Mouse (Mus musculus): Measurements from ENCODE around the gene Ifnab. TPM values are rescaled to one million over a fixed set of nuclear protein-coding genes. Genes with fewer than 3 reads are reported as not detected.
A peak's percentile ranks its signal among the peaks of the same experiment; 100 is the strongest.

Gene Ifnab
- polyA plus RNA-seq, 1 experiment from 2014 or later, result not detected

DNA sequence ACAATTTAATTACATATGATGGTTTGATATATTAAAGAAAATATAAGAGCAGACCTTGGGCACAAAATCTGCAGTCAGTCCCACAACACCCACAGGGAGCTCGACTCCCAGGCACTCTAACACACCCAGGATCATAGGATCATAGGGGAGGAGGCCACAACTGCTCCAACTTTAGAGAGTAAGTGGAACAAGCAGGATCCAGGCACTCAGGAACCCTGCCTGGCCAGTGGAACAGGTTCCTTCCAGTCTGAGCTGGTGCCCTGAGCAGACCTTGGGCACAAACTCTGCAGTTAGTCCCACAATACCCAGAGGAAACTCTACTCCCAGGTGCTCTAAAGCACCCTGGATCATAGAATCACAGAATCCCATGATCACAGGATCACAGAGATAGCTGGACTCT lies 35.7 kb downstream of the Ifnab start:
- Histone ChIP-seq H3K9me3 (0 out of 2 replicates have a peak, but pooled peaks cover 5% of the 10 kb centered on the region), H3K4me1 (no peaks in the 10 kb centered on the region), H3K4me3 (no peak overlapping the region), H3K27me3 (replicated peaks) (no peaks in the 10 kb centered on the region), H3K4me2 (no peak overlapping the region), H3K36me3 (no peaks in the 10 kb centered on the region), H3K27ac (replicated peaks) (no peak overlapping the region), H3K9ac (no peak overlapping the region)
- 35% methylated on average over 1 of the region's 1 CpGs for WGBS
- no peak for ATAC-seq (ENCODE audit: extremely low read depth, insufficient number of reproducible peaks, low FRiP score, low TSS enrichment)

DNA sequence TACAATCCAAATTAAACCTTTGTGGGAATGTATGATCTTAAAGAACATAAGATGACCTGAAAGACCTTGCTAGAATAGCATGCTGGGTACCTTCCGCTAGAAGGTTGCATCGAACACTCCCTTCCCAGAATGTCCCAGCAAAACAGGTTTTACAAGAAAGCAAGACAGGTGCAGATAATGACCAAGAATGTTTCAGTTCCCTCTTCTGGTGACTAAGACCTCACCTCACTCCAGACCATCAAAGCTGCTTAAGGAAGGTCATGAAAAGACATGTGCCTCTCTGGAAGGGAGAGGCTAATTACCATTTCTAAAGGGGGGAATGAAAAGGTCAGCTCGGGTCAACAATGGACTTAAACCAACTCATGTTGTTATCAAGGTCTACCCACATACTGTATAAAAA lies 37.5 kb downstream of the Ifnab start:
- ATAC-seq (ENCODE audit: extremely low read depth, insufficient number of reproducible peaks, low FRiP score, low TSS enrichment), result no peak

DNA sequence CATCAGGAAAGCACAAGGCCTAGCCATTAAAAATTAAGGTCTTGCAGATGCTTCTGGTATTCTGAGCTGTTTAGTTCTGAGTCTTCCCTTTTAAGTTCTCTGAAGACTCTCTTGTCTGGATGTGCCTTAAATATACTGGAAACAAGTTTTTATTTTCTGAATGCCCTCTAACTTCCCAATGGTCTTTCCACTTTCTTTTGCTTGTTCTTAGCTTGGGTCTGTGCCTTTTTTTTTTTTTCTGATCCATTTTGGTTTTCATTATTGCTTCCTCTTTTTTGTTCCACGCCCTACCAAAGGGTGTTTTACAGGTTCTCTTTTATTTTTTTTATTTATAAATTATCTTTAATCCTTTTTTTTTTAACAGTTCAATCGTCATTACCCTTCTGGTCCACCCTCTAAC lies 46.8 kb downstream of the Ifnab start, which contains the start of gene Ifna13:
Gene Ifna13 (minus strand): TSS at position 101 of the 400 bp plus-strand sequence.
- WGBS, result 57% methylated on average over 2 of the region's 2 CpGs
- no peaks in the 10 kb centered on the region for H3K36me3 ChIP-seq

More for the DNA sequence above, 37.5 kb downstream of the Ifnab start:
- Histone ChIP-seq H3K27me3 (replicated peaks) (no peaks in the 10 kb centered on the region), H3K4me2 (no peak overlapping the region), H3K9me3 (0 out of 2 replicates have a peak, but pooled peaks cover 5% of the 10 kb centered on the region), H3K36me3 (no peaks in the 10 kb centered on the region), H3K9ac (no peak overlapping the region), H3K4me1 (no peaks in the 10 kb centered on the region), H3K27ac (replicated peaks) (no peak overlapping the region), H3K4me3 (no peak overlapping the region)
- 67% methylated on average over 3 of the region's 3 CpGs for WGBS

DNA sequence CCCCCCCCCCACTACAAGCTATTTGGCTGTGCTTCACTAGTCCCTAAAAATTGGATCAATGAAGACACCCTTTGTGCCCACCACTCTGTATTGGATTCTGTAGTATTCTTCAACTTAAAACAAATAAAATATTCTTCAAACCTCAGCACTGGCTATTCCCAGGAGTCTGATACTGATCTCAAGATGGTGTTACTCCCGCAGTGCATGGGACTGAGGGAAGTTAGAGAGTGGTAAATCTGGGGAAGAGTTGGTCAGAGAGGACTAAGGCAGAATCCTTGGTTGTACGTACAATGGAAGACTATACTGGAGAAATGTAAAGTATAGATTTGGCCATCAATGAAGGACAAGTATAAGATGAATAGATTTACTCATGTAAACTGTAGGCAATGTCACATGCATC lies 48.6 kb downstream of the Ifnab start:
- Histone ChIP-seq H3K36me3 (no peaks in the 10 kb centered on the region), H3K4me1 (no peaks in the 10 kb centered on the region), H3K9ac (no peak overlapping the region), H3K27ac (replicated peaks) (no peak overlapping the region), H3K4me3 (no peak overlapping the region), H3K9me3 (no peaks in the 10 kb centered on the region), H3K27me3 (replicated peaks) (no peaks in the 10 kb centered on the region), H3K4me2 (no peak overlapping the region)
- ATAC-seq (ENCODE audit: extremely low read depth, insufficient number of reproducible peaks, low FRiP score, low TSS enrichment), result no peak
- 41% methylated on average over 2 of the region's 2 CpGs for WGBS

More for the DNA sequence above, 46.8 kb downstream of the Ifnab start, which contains the start of gene Ifna13:
- H3K4me3 ChIP-seq, result no peak within 1 kb of the TSS
- no peaks in the 10 kb centered on the region for H3K9me3 ChIP-seq
- H3K27ac ChIP-seq (replicated peaks), result no peak within 1 kb of the TSS
- no peaks in the 10 kb centered on the region for H3K27me3 ChIP-seq (replicated peaks)
- no peak within 1 kb of the TSS for H3K9ac ChIP-seq
- H3K4me2 ChIP-seq, result no peak within 1 kb of the TSS
- no peak for ATAC-seq (ENCODE audit: extremely low read depth, insufficient number of reproducible peaks, low FRiP score, low TSS enrichment)
- H3K4me1 ChIP-seq, result no peaks in the 10 kb centered on the region

DNA sequence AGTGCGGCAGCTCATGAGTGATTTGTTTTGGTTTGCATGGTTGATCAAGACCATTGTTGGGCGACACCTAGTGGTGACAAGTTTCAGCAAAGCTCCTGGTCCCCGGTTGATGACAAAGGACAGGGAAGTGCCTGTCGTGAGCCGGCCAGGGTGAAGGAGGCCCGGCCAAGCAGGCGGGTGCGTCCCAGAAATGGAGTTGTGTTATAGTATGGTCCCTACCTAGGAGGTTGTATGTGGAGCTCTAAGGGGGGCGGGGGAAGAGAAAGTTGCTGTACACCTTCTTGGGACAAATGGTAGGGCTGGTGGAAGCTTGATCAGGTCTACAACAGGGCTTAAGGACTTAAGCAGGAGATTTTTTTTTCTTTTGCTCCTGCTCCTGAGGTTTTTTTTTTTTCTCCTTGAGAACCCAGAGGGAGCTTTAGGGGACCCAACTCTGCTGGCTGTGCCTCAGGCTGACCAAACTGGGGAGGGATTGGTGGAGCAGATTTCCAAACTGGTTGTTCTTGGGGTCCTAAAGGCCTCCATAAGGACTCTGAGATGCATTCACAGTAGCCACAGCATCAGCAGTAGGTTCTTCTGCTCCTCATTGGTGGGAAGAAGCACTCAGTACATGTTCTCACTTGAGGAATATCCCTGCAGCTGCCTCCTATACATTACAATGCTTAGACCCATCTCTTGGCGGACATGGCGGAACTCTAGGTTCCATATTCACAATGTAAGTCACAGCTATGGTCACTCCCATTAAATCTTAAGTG lies 49.9 kb downstream of the Ifnab start:
- H3K4me1 ChIP-seq, result no peaks in the 10 kb centered on the region
- no peaks in the 10 kb centered on the region for H3K36me3 ChIP-seq
- H3K27ac ChIP-seq (replicated peaks), result no peak overlapping the region
- peak; percentile 73 for ATAC-seq (ENCODE audit: extremely low read depth, insufficient number of reproducible peaks, low FRiP score, low TSS enrichment)
- peak overlapping the region; percentile 69 for H3K4me2 ChIP-seq
- H3K9me3 ChIP-seq, result no peaks in the 10 kb centered on the region
- H3K4me3 ChIP-seq, result peak overlapping the region; percentile 60
- H3K9ac ChIP-seq, result peak overlapping the region; percentile 77; the same call in 1 of the 2 replicates
- no peaks in the 10 kb centered on the region for H3K27me3 ChIP-seq (replicated peaks)
- whole genome bisulfite sequencing, result 16% methylated on average over 11 of the region's 11 CpGs

DNA sequence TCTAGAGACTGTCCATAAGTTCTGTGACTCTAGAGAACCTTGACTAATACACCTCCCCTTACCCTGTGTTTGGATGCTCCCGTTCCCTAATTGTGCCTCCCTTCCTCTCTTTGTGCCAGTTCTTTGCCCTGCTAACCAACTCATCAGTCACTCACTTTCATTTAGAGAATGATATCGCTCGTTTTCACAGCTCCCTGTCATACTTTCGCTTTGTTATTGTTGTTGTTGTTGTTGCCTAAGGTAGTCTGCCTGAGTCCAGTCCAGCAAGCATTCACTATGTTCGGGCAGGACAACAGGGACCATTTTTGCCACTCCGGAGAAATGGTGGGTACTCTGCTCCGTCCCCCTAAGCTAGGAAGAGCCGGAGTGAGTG lies 50.5 kb downstream of the Ifnab start:
- H3K9ac ChIP-seq, result peak overlapping the region; percentile 77
- H3K4me1 ChIP-seq, result no peaks in the 10 kb centered on the region
- H3K4me2 ChIP-seq, result peak overlapping the region; percentile 69
- no peaks in the 10 kb centered on the region for H3K27me3 ChIP-seq (replicated peaks)
- H3K4me3 ChIP-seq, result peak overlapping the region; percentile 60
- WGBS, result 54% methylated on average over 8 of the region's 8 CpGs
- H3K9me3 ChIP-seq, result no peaks in the 10 kb centered on the region
- no peaks in the 10 kb centered on the region for H3K36me3 ChIP-seq
- ATAC-seq (ENCODE audit: extremely low read depth, insufficient number of reproducible peaks, low FRiP score, low TSS enrichment), result no peak
- no peak overlapping the region for H3K27ac ChIP-seq (replicated peaks)

Other genes starting within 250 kb of the Ifnab start
- not detected in 2 replicates for gene Ifnb1, start 168.6 kb downstream of the Ifnab start, polyA plus RNA-seq (2015; fragmentation: Nextera tagmentation; extraction: Ambion mirVana)
- not detected in 2 replicates for gene Ifna15, start 133.1 kb downstream of the Ifnab start, polyA plus RNA-seq (2015; fragmentation: Nextera tagmentation; extraction: Ambion mirVana)
- not detected in 2 replicates for gene Ifna14, start 119.6 kb downstream of the Ifnab start, polyA plus RNA-seq (2015; fragmentation: Nextera tagmentation; extraction: Ambion mirVana)
- not detected in 2 replicates for gene Ifna9, start 99.0 kb downstream of the Ifnab start, polyA plus RNA-seq (2015; fragmentation: Nextera tagmentation; extraction: Ambion mirVana)
- gene Ifna12, start 88.0 kb downstream of the Ifnab start, polyA plus RNA-seq (2015; fragmentation: Nextera tagmentation; extraction: Ambion mirVana), result not detected in 2 replicates
- gene C87499, start 56.9 kb downstream of the Ifnab start, polyA plus RNA-seq (2015; fragmentation: Nextera tagmentation; extraction: Ambion mirVana), result not detected in 2 replicates
- not detected in 2 replicates for gene Ifna13, start 46.9 kb downstream of the Ifnab start, polyA plus RNA-seq (2015; fragmentation: Nextera tagmentation; extraction: Ambion mirVana)
- not detected in 2 replicates for gene Ifna16, start 14.4 kb downstream of the Ifnab start, polyA plus RNA-seq (2015; fragmentation: Nextera tagmentation; extraction: Ambion mirVana)
- not detected in 2 replicates for gene Ifna2, start 7.4 kb downstream of the Ifnab start, polyA plus RNA-seq (2015; fragmentation: Nextera tagmentation; extraction: Ambion mirVana)
- gene Gm26566, start 30.4 kb upstream of the Ifnab start, polyA plus RNA-seq (2015; fragmentation: Nextera tagmentation; extraction: Ambion mirVana), result 0.33 and 0.84 TPM in 2 replicates
- 70.7 and 76.5 TPM in 2 replicates for gene Klhl9, start 31.1 kb upstream of the Ifnab start, polyA plus RNA-seq (2015; fragmentation: Nextera tagmentation; extraction: Ambion mirVana)
- gene Gm13271, start 63.5 kb upstream of the Ifnab start, polyA plus RNA-seq (2015; fragmentation: Nextera tagmentation; extraction: Ambion mirVana), result not detected in 2 replicates
- gene Gm13283, start 68.8 kb upstream of the Ifnab start, polyA plus RNA-seq (2015; fragmentation: Nextera tagmentation; extraction: Ambion mirVana), result 0.20 and 0.31 TPM in 2 replicates
- 0.29 TPM in 1 of 2 replicates, not detected in the other for gene Gm13290, start 82.5 kb upstream of the Ifnab start, polyA plus RNA-seq (2015; fragmentation: Nextera tagmentation; extraction: Ambion mirVana)
- gene Gm13289, start 85.6 kb upstream of the Ifnab start, polyA plus RNA-seq (2015; fragmentation: Nextera tagmentation; extraction: Ambion mirVana), result not detected in 2 replicates
- gene Gm13272, start 88.5 kb upstream of the Ifnab start, polyA plus RNA-seq (2015; fragmentation: Nextera tagmentation; extraction: Ambion mirVana), result not detected in 2 replicates
- not detected in 2 replicates for gene Ifnz, start 90.8 kb upstream of the Ifnab start, polyA plus RNA-seq (2015; fragmentation: Nextera tagmentation; extraction: Ambion mirVana)
- not detected in 2 replicates for gene Gm13276, start 94.3 kb upstream of the Ifnab start, polyA plus RNA-seq (2015; fragmentation: Nextera tagmentation; extraction: Ambion mirVana)
- gene Gm13277, start 97.3 kb upstream of the Ifnab start, polyA plus RNA-seq (2015; fragmentation: Nextera tagmentation; extraction: Ambion mirVana), result not detected in 2 replicates
- gene Gm13278, start 100.2 kb upstream of the Ifnab start, polyA plus RNA-seq (2015; fragmentation: Nextera tagmentation; extraction: Ambion mirVana), result not detected in 2 replicates
- gene Gm13275, start 103.1 kb upstream of the Ifnab start, polyA plus RNA-seq (2015; fragmentation: Nextera tagmentation; extraction: Ambion mirVana), result not detected in 2 replicates
- gene Gm13279, start 106.0 kb upstream of the Ifnab start, polyA plus RNA-seq (2015; fragmentation: Nextera tagmentation; extraction: Ambion mirVana), result not detected in 2 replicates
- gene Gm13285, start 108.3 kb upstream of the Ifnab start, polyA plus RNA-seq (2015; fragmentation: Nextera tagmentation; extraction: Ambion mirVana), result 0.68 and 0.82 TPM in 2 replicates
- not detected in 2 replicates for gene Gm13287, start 111.9 kb upstream of the Ifnab start, polyA plus RNA-seq (2015; fragmentation: Nextera tagmentation; extraction: Ambion mirVana)
- gene Gm13288, start 114.2 kb upstream of the Ifnab start, polyA plus RNA-seq (2015; fragmentation: Nextera tagmentation; extraction: Ambion mirVana), result not detected in 2 replicates
- not detected in 2 replicates for gene Ifna7, start 124.9 kb upstream of the Ifnab start, polyA plus RNA-seq (2015; fragmentation: Nextera tagmentation; extraction: Ambion mirVana)
- gene Ifna11, start 128.6 kb upstream of the Ifnab start, polyA plus RNA-seq (2015; fragmentation: Nextera tagmentation; extraction: Ambion mirVana), result not detected in 2 replicates
- gene Ifna6, start 136.1 kb upstream of the Ifnab start, polyA plus RNA-seq (2015; fragmentation: Nextera tagmentation; extraction: Ambion mirVana), result not detected in 2 replicates
- gene Ifna5, start 144.2 kb upstream of the Ifnab start, polyA plus RNA-seq (2015; fragmentation: Nextera tagmentation; extraction: Ambion mirVana), result not detected in 2 replicates
- not detected in 2 replicates for gene Ifna4, start 150.5 kb upstream of the Ifnab start, polyA plus RNA-seq (2015; fragmentation: Nextera tagmentation; extraction: Ambion mirVana)
- not detected in 2 replicates for gene Ifna1, start 158.7 kb upstream of the Ifnab start, polyA plus RNA-seq (2015; fragmentation: Nextera tagmentation; extraction: Ambion mirVana)
- gene Ifne, start 188.8 kb upstream of the Ifnab start, polyA plus RNA-seq (2015; fragmentation: Nextera tagmentation; extraction: Ambion mirVana), result not detected in 2 replicates